Comparison of ENCODE assay signal across 9 mouse cellular contexts in the genomic region with DNA sequence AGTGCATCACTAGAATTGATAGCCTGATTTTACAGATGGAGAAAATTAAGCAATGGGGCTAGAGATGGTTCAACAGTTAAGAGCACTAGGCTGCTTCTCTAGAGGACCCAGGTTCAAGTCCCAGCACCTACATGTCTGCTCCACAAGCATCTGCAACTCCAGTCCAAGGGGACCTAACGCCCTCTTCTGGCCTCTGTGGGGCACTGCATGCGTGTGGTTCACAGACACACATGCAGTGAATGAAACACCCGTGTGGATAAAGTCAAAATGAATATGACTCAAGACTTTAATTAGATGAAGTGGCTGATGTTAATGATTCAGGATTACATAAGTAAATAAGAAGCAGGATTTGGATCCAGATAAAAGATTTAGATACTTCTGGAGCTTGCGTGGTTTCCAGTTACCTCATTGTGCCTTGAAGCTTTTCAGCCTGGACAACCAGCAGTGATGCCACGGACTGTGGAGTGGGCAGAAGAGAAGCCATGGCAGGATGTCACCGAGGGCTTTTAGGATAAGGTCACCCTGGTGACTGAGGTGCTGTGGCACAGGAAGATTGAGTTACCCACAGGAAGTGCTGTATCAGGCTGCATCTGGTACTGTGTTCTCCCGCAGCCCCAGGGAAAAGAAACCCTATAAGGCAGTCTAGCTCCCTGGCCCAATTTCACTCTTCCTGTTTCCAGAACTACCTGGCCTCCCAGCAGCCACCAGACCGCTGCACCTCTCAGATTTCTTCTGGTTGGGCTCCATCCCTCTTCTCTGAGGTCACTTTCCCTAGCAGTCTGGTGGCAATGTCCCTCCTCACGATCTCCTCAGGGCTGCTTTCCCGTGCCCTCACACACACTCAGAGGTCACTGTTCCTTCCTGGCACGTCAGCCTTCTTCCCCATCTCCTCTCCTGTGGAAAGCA.
DNase-seq lines count a peak whose midpoint lies in the region; ATAC-seq and TF ChIP-seq lines count a peak whose summit lies in the region.
"Had no signal": no experiment of that assay in that cellular context is flagged by ENCODE, and none has a peak within 500 bp of the region (broad histone marks: within the 10 kb centered on the region; RNA-seq: fewer than 3 reads in every experiment).

No protein-coding gene starts in this region.

- no peaks in the 10 kb centered on the region for H3K36me3 ChIP-seq in kidney, postnatal 0 days (ENCODE audit: insufficient read depth, low read length)
- H3K36me3 ChIP-seq in ES-Bruce4 (ENCODE audit: control insufficient read depth, insufficient read depth, low read length, poor library complexity, severe bottlenecking), result no peaks in the 10 kb centered on the region
- H3K36me3 ChIP-seq in megakaryocyte, embryonic 14.5 days (replicated peaks; ENCODE audit: low read length), result peaks cover 70% of the 10 kb centered on the region
- no peaks in the 10 kb centered on the region for H3K36me3 ChIP-seq in forebrain, embryonic 16.5 days (ENCODE audit: control insufficient read depth, insufficient read depth)
- H3K36me3 ChIP-seq: liver, embryonic 15.5 days had no signal

- H3K4me1 ChIP-seq in kidney, postnatal 0 days (replicated peaks; ENCODE audit: insufficient read depth, low read length), result peaks cover 4% of the 10 kb centered on the region
- H3K4me1 ChIP-seq in ES-Bruce4 (ENCODE audit: control insufficient read depth, insufficient read depth, low read length), result no peaks in the 10 kb centered on the region
- peaks cover 82% of the 10 kb centered on the region for H3K4me1 ChIP-seq in megakaryocyte, embryonic 14.5 days
- no peaks in the 10 kb centered on the region; the same call in 1 of the 2 replicates for H3K4me1 ChIP-seq in forebrain, embryonic 16.5 days (replicated peaks; ENCODE audit: control insufficient read depth, insufficient read depth, low read length)

- TF ChIP-seq CTCF in kidney, postnatal 0 days (IDR thresholded peaks at IDR 0.05; ENCODE audit: low read depth), result peak; percentile 42; the same call in 1 of the 2 replicates
- peak; percentile 46 for TF ChIP-seq CTCF in ES-Bruce4 (IDR thresholded peaks at IDR 0.05; ENCODE audit: low read depth, low read length)

- TF ChIP-seq POLR2A in ES-Bruce4 (IDR thresholded peaks at IDR 0.05; ENCODE audit: insufficient read depth, low read length), result no peak

- TF ChIP-seq EP300 in ES-Bruce4 (IDR thresholded peaks at IDR 0.05; ENCODE audit: insufficient read depth, low read depth, low read length), result no peak

- no peak overlapping the region for H3K9ac ChIP-seq in kidney, postnatal 0 days (ENCODE audit: low read depth, low read length)
- H3K9ac ChIP-seq in ES-Bruce4 (ENCODE audit: low read depth, poor library complexity, severe bottlenecking), result no peak overlapping the region
- H3K9ac ChIP-seq in forebrain, embryonic 16.5 days (replicated peaks; ENCODE audit: low read depth, low read length), result no peak overlapping the region
- H3K9ac ChIP-seq: liver, embryonic 15.5 days had no signal

- no peak for ATAC-seq in kidney, postnatal 0 days (replicated peaks; ENCODE audit: low FRiP score, low read depth)
- peak; percentile 89 for ATAC-seq in common myeloid progenitor, adult 5-6 weeks (replicated peaks; ENCODE audit: low read depth, poor library complexity, severe bottlenecking)
- no peak for ATAC-seq in forebrain, embryonic 16.5 days

- WGBS in kidney, postnatal 0 days, result 61% methylated on average over 11 of the region's 11 CpGs
- 89% methylated on average over 11 of the region's 11 CpGs for WGBS in forebrain, embryonic 16.5 days

- H3K27me3 ChIP-seq in kidney, postnatal 0 days (ENCODE audit: insufficient read depth, low read length), result no peaks in the 10 kb centered on the region
- H3K27me3 ChIP-seq in ES-Bruce4 (ENCODE audit: control insufficient read depth, insufficient read depth, low read length, poor library complexity, severe bottlenecking), result no peaks in the 10 kb centered on the region
- H3K27me3 ChIP-seq in megakaryocyte, embryonic 14.5 days (replicated peaks), result no peaks in the 10 kb centered on the region
- no peaks in the 10 kb centered on the region for H3K27me3 ChIP-seq in forebrain, embryonic 16.5 days (replicated peaks; ENCODE audit: control insufficient read depth, insufficient read depth, low read length)
- H3K27me3 ChIP-seq: liver, embryonic 15.5 days had no signal

- DNase-seq in kidney, postnatal 0 days (ENCODE audit: low spot score), result no peak
- no peak for DNase-seq in kidney, adult 11 months
- no peak for DNase-seq in left cerebral cortex, postnatal 4 days
- DNase-seq: kidney, adult 9 months had no signal

- H3K9me3 ChIP-seq in kidney, postnatal 0 days (replicated peaks; ENCODE audit: low read length), result peaks cover 6% of the 10 kb centered on the region; the same call in 1 of the 2 replicates
- peaks cover 5% of the 10 kb centered on the region; the same call in 1 of the 2 replicates for H3K9me3 ChIP-seq in ES-Bruce4 (replicated peaks; ENCODE audit: control insufficient read depth, insufficient read depth, low read length, poor library complexity, severe bottlenecking)
- no peaks in the 10 kb centered on the region for H3K9me3 ChIP-seq in megakaryocyte, embryonic 14.5 days
- peaks cover 5% of the 10 kb centered on the region for H3K9me3 ChIP-seq in forebrain, embryonic 16.5 days (ENCODE audit: control insufficient read depth, low read length)
- H3K9me3 ChIP-seq: liver, embryonic 15.5 days had no signal

- no peak overlapping the region for H3K27ac ChIP-seq in kidney, postnatal 0 days
- no peak overlapping the region for H3K27ac ChIP-seq in ES-Bruce4 (ENCODE audit: insufficient read depth, low read length)
- no peak overlapping the region for H3K27ac ChIP-seq in forebrain, embryonic 16.5 days (ENCODE audit: low read length)
- H3K27ac ChIP-seq: liver, embryonic 15.5 days had no signal

- intact Hi-C loops in left cerebral cortex, postnatal 4 days (cut with DNase I), result no loop called here

- H3K4me2 ChIP-seq in kidney, postnatal 0 days (ENCODE audit: low read length), result no peak overlapping the region
- no peak overlapping the region for H3K4me2 ChIP-seq in forebrain, embryonic 16.5 days (ENCODE audit: low read length)
- H3K4me2 ChIP-seq: liver, embryonic 15.5 days had no signal

- H3K4me3 ChIP-seq in kidney, postnatal 0 days (replicated peaks; ENCODE audit: low read depth, low read length), result no peak overlapping the region
- no peak overlapping the region for H3K4me3 ChIP-seq in ES-Bruce4 (ENCODE audit: low read depth, low read length)
- H3K4me3 ChIP-seq in megakaryocyte, embryonic 14.5 days (replicated peaks), result peak overlapping the region; percentile 79
- H3K4me3 ChIP-seq in forebrain, embryonic 16.5 days (replicated peaks; ENCODE audit: low read length), result no peak overlapping the region
- H3K4me3 ChIP-seq: liver, embryonic 15.5 days had no signal
